Mouse (Mus musculus): Measurements from ENCODE around the gene Plce1.

Plce1 gene

DNA sequence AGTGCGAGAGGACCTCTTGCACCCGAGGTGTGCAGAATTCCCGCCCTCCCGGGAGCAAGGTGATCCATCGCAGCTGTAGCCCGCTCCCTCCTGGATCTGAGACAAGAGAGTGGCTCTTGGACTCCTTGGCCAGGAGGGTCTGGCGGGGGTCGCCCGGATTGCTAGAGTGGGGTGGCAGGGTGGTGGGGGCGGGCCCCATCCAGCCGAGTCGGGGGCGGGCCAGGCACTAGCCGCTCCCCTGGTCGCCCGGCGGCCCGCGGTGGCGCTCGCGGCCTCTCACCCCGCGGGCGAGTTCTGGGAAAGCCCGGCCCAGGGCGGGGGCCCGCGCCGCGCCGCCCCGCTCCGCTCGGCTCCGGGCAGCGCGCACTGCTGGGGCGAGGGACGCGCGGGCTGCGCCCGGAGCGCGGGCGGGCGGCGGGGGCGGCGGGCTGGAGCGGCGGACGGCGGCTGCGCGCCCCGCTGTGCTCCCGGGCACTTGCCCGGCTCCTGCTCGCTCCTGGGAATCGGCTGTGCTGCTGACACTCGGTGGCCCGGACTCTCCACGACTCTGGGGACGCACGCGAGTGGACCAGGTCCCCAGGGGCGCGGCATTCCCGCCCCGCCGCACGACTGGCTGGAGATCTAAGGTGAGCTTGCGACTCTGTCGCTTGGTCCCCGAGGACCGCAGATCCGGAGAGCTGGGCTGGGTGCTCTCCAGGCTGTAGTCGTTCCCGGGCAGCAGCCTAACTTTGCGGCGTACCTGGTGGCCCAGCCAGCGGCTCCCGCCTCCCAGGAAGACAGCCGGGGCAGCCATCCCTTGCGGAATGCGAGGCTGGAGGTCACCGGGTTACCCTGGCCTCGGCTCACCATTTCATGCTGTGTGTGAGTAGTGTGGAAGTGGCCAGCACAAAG is at the start of gene Plce1:
Gene Plce1, plus strand, starts transcription at position 379 of the 891 bp plus-strand sequence.
- DNase-seq = peak in 1 of 2 experiments; percentile 11

DNA sequence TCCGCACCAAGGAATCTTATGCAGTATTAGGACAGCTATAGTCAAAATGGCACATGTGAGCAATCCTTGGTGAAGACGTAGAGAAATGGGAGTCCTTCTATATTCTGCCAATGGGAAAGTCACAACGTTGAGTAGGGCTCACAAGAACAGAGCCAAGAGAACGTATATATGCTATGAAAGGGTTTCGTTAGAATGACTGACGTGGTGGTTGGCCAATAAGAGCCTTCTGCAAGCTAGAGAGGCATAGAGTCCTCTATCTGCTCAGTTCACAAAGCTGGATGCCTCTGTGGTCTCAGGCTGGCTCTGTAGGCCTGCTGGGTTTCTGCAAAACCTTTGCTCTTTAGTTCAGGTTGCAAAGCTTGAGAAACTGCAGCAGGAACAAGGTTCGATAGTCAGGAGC is 49.6 kb upstream of the Plce1 start:
- no peak for DNase-seq

GRCm38 (mm10) chr19:38432021-38432420 is 48.9 kb upstream of the Plce1 start:
- no peak for DNase-seq

GRCm38 (mm10) chr19:38433381-38433780 is 47.5 kb upstream of the Plce1 start:
- no peak for DNase-seq

DNA sequence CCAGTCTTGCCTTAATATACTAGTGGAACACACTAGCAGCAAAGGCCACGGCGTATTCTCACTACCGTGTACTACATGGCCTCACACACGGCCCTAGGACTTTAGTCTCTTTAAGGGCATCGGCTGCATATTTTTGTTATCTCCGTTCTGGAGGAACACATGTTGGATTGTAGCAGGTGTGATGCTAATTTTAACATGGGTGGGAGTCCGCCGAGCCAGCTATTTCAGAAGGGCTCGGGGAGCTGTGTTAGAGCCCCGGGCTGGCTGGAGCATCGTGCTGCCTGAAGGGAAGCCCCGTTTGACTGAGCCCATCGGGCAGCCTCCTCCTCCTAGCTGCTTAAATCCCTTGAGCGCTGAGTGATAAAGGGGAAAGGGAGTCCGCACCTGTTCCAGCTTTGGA is 45.7 kb upstream of the Plce1 start:
- no peak for DNase-seq

GRCm38 (mm10) chr19:38441860-38442259 is 39.0 kb upstream of the Plce1 start:
- no peak for DNase-seq

GRCm38 (mm10) chr19:38445758-38446157 is 35.2 kb upstream of the Plce1 start:
- no peak for DNase-seq

DNA sequence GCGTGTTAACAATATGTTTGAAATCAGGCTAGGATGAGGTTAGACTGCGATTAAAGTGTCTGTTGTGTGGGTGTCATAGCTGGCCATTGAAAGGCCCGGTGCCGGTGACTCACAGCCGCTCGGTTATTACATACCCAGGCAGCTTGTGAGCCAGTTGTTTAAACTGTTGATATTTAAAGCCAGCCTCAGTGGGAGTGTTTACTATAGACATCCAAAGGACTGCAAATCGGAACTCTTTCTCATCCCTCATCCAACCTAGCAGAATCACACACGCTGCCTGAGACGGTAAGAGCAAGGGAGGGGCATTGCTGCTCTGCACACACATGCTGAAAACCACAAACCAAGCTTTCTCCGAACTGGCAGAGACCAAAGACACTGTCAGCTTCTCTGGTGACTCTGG is 25.7 kb upstream of the Plce1 start:
- no peak for DNase-seq

DNA sequence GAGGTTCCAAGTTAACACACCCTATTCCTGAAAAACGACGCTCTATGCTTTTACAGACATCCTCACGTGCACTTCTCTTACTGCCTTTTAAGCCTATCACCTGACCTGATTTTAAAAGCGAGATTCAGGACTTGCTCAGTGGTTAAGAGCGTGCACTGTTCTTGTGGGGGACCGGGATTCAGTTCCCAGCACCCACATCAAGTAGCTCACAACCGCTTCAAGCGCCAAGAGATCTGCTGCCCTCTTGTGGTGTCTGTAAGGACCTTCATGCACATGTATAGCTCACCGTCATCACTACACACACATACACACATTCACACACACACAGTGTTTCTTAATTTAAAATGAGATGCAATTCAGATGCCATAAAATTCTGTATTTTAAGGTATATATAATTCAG is 21.9 kb upstream of the Plce1 start:
- DNase-seq = no peak

DNA sequence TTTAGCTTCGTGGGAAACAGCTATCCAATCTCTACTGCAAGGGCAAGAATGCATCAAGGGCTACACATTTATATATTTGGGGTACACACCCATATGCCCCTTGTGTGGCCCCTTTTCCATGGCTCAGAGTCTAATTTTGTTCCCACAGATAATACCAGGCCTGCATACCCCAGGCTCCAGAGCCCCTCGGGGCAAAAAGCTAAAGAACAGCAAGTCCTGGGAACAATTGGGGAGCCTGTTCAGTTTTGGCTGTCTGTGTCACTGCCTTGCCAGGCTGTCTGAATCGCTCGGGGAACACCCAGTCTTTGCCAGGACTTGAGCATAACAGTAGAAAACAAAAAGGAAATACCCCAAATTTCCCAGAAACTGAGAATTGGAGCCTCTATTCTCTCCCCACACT is 20.2 kb upstream of the Plce1 start:
- DNase-seq = peak in 1 of 2 experiments; percentile 7

GRCm38 (mm10) chr19:38470257-38470893 is 10.5 kb upstream of the Plce1 start:
- no peak for DNase-seq

- DNase-seq = no peak
These were observed 5.5 kb upstream of the Plce1 start for GRCm38 (mm10) chr19:38475394-38475793.

GRCm38 (mm10) chr19:38478286-38478685 is 2.6 kb upstream of the Plce1 start:
- DNase-seq = no peak

GRCm38 (mm10) chr19:38478948-38479347 is 2.0 kb upstream of the Plce1 start:
- DNase-seq = no peak

GRCm38 (mm10) chr19:38479473-38479872 is 1.4 kb upstream of the Plce1 start:
- DNase-seq = no peak

DNA sequence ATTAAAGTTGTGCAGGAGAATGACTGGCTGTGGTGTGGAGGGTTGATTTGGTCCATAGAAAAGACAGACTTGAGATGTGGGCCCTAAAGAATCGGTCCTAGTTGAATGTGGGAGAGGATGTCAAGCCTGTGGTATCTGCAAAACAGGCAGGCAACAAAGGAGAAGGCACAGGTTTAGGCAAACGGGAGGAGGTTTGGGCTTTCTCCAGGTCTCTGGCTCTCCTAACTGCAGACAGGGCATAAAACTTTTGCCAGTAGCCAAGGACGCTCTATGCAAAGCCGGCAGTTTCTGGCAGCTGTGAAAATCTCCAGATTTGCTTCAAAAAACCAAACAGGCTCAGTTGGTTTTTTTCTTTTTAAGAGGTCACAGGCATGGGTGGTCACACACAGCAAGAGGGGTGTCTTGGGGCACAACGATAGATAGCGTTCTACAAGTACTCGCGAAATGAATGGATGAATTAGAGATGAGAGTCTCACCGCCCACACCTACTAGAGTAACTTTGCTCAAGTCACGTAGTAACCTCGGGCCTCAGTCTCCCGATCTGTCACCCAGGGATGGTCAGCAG is 671 bp upstream of the Plce1 start:
- DNase-seq = no peak

DNA sequence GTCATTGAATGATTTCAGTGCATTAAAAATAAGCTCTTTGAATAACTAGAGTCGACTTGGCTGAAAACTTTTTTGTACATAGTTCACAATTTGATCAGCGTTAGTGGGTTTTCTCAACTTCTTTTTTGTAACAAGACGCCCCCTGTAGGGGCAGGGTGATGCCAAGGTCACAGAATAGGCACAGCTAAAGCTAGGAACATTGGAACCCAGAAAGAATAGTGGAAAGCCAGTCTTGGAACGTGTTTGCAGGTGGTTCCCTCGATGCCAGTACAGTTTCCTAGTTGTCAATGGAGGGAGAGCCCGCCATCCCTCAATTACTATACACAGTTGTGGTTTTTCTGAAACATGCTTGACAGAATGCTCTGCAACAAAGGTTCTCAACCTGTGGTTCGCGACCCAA is 997 bp downstream of the Plce1 start:
- DNase-seq = no peak

- DNase-seq = no peak
These were observed 1.7 kb downstream of the Plce1 start for GRCm38 (mm10) chr19:38482406-38483181.

GRCm38 (mm10) chr19:38485779-38486555 is 5.1 kb downstream of the Plce1 start:
- no peak for DNase-seq

GRCm38 (mm10) chr19:38487501-38487900 is 6.6 kb downstream of the Plce1 start:
- DNase-seq = no peak

DNA sequence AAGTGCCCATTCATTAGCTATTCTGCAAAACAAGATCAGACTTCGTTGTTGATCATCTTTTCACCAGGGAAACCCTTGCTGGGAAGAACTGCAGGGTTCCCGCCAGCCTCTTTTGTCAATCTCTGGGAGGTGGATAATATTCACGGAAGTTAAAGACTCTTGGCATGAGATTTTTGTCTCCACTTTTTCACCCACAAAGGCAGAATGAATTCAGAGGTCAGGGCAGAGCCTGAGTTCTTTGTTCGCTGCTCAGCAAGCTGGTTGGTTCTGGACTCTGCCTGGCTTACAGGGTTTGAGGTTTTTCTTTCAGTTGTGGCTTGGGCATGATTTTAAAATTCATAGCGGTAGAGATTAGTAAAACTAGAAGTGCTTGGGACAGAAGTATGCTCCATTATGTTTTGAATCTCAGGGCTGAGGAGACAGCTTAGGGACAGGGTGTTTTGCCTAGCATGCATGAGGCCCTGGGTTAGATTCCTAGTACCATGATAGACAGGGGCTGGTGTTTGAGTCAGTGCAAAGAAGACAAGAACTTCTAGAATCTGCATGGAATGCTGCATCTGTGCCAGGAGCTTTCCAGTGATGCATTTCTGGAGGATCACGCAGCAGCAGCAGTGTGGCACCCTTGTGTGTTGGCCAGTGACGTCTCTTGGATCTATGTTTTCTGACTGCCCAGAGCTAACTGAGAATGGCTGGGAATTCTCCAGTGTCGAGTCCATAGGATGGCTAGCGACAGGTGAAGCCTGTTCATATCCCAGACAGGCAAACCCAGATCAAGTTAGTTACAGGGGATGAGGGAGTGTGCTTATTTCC is 7.4 kb downstream of the Plce1 start:
- DNase-seq = peak in 1 of 2 experiments; percentile 4

All from cerebellum, adult 18-20 months (tissue).